Mouse (Mus musculus) midbrain, embryonic 10.5 days (tissue): ENCODE data around the gene Tas1r1. TPM values are rescaled to one million over a fixed set of nuclear protein-coding genes. Genes with fewer than 3 reads are reported as not detected.

Experiments used
- DNase-seq: peaks from one replicate; pipeline ENCODE4 v3.0.0-alpha.2; 2017; ENCODE audit warnings: low spot score
- H3K27ac ChIP-seq: fragments of 300-500 bp; sonication (generic); replicated peaks from 2 replicates; pipeline ENCODE4 v1.5.1; 2016; ENCODE audit warnings: mild to moderate bottlenecking
- H3K27me3 ChIP-seq: fragments of 300-500 bp; sonication (generic); 2 replicates; pipeline ENCODE4 v1.6.1; 2016; ENCODE audit warnings: low read depth, mild to moderate bottlenecking; ENCODE audit not compliant: poor library complexity, severe bottlenecking
- H3K36me3 ChIP-seq: fragments of 300-500 bp; sonication (generic); 2 replicates; pipeline ENCODE4 v1.6.1; 2016; ENCODE audit warnings: mild to moderate bottlenecking, moderate library complexity
- H3K4me1 ChIP-seq: fragments of 300-500 bp; sonication (generic); 2 replicates; pipeline ENCODE4 v1.6.1; 2016
- H3K4me3 ChIP-seq: fragments of 300-500 bp; sonication (generic); 2 replicates; pipeline ENCODE4 v1.5.1; 2016; ENCODE audit warnings: mild to moderate bottlenecking, moderate library complexity
- H3K9me3 ChIP-seq: fragments of 300-500 bp; sonication (generic); replicated peaks from 2 replicates; pipeline ENCODE4 v1.6.1; 2016; ENCODE audit warnings: mild to moderate bottlenecking
- WGBS: fragments of 180-500 bp; shearing (Covaris S2); methylation state at CpG from one replicate; pipeline ENCODE4 v1.1.7; 2016; 5-methylcytosine and 5-hydroxymethylcytosine counted together
- polyA plus RNA-seq: library from polyadenylated mRNA; unstranded; fragments of >200 nt; fragmentation: Nextera tagmentation; extraction: Ambion mirVana; gene quantifications from 2 replicates; pipeline ENCODE4 v1.2.1, GENCODE M21; 2016

Gene Tas1r1
- polyA plus RNA-seq, 1 experiment from 2014 or later = 0.75 TPM

DNA sequence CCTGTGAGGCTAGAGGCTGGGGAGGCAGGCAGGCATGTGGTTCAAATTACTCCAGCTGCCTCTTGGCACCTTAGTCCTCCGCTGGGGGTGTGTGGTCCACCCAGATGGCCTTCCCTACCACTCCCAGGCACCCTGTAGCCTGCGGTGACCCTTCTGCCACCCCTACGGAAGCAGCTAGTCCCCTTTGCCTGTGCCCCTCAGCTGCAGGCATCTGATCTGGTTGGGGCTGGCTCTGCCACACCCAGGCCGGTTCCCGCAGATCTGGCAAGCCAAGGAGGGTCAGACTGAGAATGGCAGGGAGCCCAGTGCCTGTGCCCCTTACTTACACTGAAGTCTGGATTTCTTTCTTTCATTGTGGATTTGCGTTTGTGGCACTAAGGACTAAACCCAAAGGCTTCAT, 35.3 kb upstream of the Tas1r1 start:
- Histone ChIP-seq H3K4me3 (no peak overlapping the region), H3K27ac (no peak overlapping the region), H3K36me3 (no peaks in the 10 kb centered on the region), H3K27me3 (no peaks in the 10 kb centered on the region), H3K9me3 (no peaks in the 10 kb centered on the region), H3K4me1 (peaks cover 39% of the 10 kb centered on the region)
- DNase-seq = no peak
- 85% methylated on average over 6 of the region's 6 CpGs for WGBS

DNA sequence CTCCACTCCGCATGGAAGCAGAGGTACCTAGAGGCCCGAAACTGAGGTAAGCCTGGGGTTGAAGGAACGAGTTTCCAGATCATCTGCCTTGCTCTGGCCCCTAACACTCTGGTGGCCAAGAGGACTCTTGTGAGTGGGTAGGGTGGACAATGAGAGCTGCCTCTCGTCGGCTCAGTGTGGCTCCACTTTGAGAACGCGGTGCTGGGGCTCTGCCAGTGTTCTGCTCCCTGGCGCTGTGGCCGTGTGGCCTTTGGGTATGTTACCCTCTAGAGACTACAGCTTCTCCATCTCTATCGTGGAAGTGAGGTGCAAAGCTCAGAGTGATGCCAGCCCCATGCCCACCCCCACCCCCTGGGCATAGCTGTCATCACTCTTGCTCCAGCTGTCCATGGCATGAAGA, 34.3 kb upstream of the Tas1r1 start:
- Histone ChIP-seq H3K27ac (peak overlapping the region; percentile 65), H3K4me1 (peaks cover 47% of the 10 kb centered on the region), H3K4me3 (no peak overlapping the region), H3K9me3 (no peaks in the 10 kb centered on the region), H3K27me3 (no peaks in the 10 kb centered on the region), H3K36me3 (no peaks in the 10 kb centered on the region)
- 73% methylated on average over 10 of the region's 10 CpGs for WGBS
- DNase-seq = no peak

DNA sequence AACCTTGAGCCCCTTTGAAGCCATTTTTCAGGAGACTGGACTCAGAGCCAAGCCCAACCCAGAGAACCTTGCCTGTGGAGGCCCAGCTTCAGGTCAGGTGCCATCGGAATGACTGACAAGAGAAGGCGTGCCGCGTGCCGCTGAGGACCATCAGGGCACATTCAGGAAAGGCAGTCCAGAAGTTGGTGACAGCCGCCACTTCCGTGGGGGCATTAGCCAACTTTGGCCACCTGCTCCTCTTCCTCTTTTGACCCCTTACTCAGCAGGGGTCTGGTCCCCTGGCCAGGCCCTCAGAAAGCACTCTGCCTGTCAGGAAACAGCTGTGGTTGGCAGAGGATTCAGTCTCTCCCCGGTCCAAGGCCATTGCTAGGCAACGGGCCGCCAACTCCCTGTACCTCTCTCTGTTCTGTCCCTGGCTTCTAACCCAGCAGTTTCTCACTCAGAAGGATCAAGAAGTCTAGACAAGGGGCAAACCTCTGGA, 33.8 kb upstream of the Tas1r1 start, which contains the start of gene Plekhg5:
Gene Plekhg5, plus strand, starts transcription at position 378 of the 481 bp plus-strand sequence.
- Histone ChIP-seq H3K27ac (peak within 1 kb of the TSS; percentile 65), H3K4me1 (peaks cover 48% of the 10 kb centered on the region)
- WGBS = 62% methylated on average over 10 of the region's 10 CpGs

DNA sequence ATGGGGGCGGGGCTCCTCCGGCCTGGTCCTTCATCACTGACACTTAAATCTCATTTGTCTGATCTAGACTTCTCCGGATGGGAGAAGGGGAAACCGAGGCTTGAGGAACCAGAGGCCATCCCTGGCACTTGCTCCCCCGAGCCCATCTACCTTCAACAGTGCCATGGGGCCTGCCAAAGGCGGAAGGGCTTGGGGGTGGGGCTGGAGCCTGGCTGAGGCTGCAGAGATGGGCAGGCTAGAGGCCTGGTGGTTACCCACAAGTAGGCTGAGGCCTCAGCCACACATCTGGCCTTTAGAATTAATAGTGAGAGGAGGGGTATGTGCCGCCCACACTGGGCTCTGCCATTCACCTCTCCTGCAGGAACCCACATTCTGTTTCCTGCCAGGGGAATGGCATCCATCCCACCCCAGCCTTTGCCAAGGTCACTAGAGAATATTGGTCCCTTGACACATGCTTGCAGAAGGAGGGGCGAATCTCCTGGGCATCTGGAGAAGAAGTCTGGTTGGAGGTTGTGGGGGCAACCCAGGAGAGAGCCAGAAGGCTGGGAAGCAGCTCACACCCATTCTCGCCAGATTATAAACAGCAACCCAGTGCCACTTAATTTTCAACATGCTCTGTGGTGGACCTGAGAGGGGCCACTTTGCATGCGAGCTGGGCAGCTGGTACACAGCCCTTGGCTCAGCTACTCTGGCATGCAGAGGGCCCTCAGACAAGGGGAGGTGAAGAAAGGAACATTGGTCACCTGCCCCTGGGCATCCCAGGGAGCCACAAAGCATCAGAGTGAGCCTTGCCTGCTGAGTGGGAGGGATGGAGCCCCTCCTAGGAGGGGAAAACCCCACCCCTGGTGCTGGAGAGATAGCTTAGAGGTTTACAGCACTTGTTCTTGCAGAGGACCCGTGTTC, 32.4 kb upstream of the Tas1r1 start:
- Histone ChIP-seq H3K9me3 (no peaks in the 10 kb centered on the region), H3K27me3 (no peaks in the 10 kb centered on the region), H3K4me3 (no peak overlapping the region), H3K27ac (0 out of 2 replicates have a peak overlapping the region, but pooled peaks have one; percentile 28), H3K4me1 (peaks cover 41% of the 10 kb centered on the region), H3K36me3 (no peaks in the 10 kb centered on the region)
- DNase-seq = no peak
- WGBS = 78% methylated on average over 11 of the region's 11 CpGs

More for the DNA sequence above, 33.8 kb upstream of the Tas1r1 start, which contains the start of gene Plekhg5:
- no peaks in the 10 kb centered on the region for H3K27me3 ChIP-seq
- H3K9me3 ChIP-seq = no peaks in the 10 kb centered on the region
- DNase-seq = peak; percentile 45
- no peaks in the 10 kb centered on the region for H3K36me3 ChIP-seq
- H3K4me3 ChIP-seq = no peak within 1 kb of the TSS

- 88% methylated on average over 3 of the region's 3 CpGs for WGBS
- Histone ChIP-seq H3K27me3 (no peaks in the 10 kb centered on the region), H3K27ac (no peak overlapping the region), H3K4me1 (peaks cover 37% of the 10 kb centered on the region), H3K9me3 (no peaks in the 10 kb centered on the region), H3K36me3 (0 out of 2 replicates have a peak, but pooled peaks cover 4% of the 10 kb centered on the region), H3K4me3 (no peak overlapping the region)
- DNase-seq = no peak
These were observed 30.9 kb upstream of the Tas1r1 start for GRCm38 (mm10) chr4:152069245-152069644.

DNA sequence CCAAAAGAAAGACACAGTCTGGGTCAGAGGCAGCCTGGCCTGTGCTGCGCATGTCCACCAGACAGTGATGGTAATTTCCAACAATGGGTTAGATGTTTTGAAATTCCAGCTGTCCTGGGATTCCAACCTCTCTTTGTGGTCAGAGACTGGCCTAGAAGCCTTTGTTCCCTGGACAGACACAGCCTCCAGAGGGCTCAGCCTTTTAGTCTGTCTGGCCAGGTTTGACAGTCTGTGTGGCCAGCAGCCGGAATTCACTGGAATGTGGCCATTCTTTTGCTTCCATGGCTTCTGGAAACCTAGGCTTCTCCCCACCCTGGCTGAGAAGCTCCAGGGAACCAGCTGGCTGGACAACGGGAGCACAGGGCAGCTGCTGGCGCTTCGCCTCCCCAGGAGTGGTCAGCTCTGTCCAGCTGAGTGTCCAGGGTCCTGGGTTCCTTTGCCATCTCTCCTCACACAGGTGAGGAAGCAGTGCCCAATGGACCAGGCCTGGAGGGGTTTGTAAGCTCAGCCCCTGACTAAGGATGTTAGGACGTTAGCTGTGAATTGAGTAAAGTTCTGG, 29.9 kb upstream of the Tas1r1 start:
- DNase-seq = no peak
- peak overlapping the region; percentile 58; the same call in 1 of the 2 replicates for H3K27ac ChIP-seq
- 74% methylated on average over 6 of the region's 6 CpGs for WGBS
- H3K9me3 ChIP-seq = no peaks in the 10 kb centered on the region
- H3K36me3 ChIP-seq = 0 out of 2 replicates have a peak, but pooled peaks cover 4% of the 10 kb centered on the region
- H3K4me1 ChIP-seq = peaks cover 34% of the 10 kb centered on the region
- H3K4me3 ChIP-seq = no peak overlapping the region
- H3K27me3 ChIP-seq = no peaks in the 10 kb centered on the region

DNA sequence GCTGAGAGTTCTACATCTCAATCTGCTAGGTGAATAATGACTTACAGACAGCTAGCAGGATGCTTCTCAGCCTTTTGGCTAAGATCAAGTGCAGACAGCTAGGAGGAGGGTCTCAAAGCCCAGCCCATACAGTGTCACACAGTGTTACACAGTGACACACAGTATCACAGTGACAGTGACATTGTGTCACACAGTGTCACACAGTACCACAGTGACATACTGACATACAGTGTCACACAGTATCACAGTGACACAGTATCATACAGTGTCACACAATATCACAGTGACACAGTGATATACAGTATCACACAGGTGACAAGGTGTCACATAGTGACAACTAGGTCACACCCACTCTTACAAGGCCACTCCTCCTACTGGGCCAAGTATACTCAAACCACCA, 28.9 kb upstream of the Tas1r1 start:
- Histone ChIP-seq H3K9me3 (no peaks in the 10 kb centered on the region), H3K27me3 (no peaks in the 10 kb centered on the region), H3K4me1 (peaks cover 28% of the 10 kb centered on the region), H3K36me3 (peaks cover 4% of the 10 kb centered on the region; the same call in 1 of the 2 replicates), H3K27ac (peak overlapping the region; percentile 58; the same call in 1 of the 2 replicates), H3K4me3 (no peak overlapping the region)
- no peak for DNase-seq

GRCm38 (mm10) chr4:152062390-152063110, 24.2 kb upstream of the Tas1r1 start:
- no peak overlapping the region for H3K4me3 ChIP-seq
- WGBS = 75% methylated on average over 9 of the region's 9 CpGs
- DNase-seq = no peak
- peaks cover 44% of the 10 kb centered on the region for H3K36me3 ChIP-seq
- H3K27ac ChIP-seq = no peak overlapping the region
- no peaks in the 10 kb centered on the region for H3K9me3 ChIP-seq
- no peaks in the 10 kb centered on the region for H3K27me3 ChIP-seq
- 0 out of 2 replicates have a peak, but pooled peaks cover under 1% of the 10 kb centered on the region for H3K4me1 ChIP-seq

- Histone ChIP-seq H3K9me3 (no peaks in the 10 kb centered on the region), H3K4me3 (no peak overlapping the region), H3K27ac (no peak overlapping the region), H3K4me1 (peaks cover 16% of the 10 kb centered on the region), H3K36me3 (peaks cover 87% of the 10 kb centered on the region), H3K27me3 (no peaks in the 10 kb centered on the region)
- WGBS = 90% methylated on average over 6 of the region's 6 CpGs
- DNase-seq = no peak
These were observed 6.2 kb upstream of the Tas1r1 start for GRCm38 (mm10) chr4:152044609-152045008.

DNA sequence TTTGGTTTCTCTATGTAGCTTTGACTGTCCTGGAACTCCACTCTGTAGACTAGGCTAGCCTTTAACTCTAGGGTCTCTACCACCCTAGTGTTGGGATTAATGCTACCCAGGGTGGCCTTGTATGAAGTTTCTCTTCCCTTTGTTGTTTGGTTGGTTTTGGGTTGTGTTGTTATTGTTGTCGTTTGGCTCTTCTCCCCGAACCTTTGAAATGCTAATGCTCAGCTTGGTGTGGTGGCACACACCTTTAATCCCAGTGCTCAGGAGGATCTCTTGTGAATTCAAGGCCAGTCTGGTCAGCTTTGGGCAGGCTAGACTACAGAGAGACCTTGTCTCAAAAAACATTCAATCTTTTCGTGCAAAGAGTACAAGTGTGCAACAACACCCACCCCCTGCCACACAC, 4.8 kb upstream of the Tas1r1 start:
- H3K4me1 ChIP-seq = peaks cover 28% of the 10 kb centered on the region
- H3K36me3 ChIP-seq = peaks cover 74% of the 10 kb centered on the region
- H3K9me3 ChIP-seq = no peaks in the 10 kb centered on the region
- no peak for DNase-seq
- WGBS = 88% methylated on average over 3 of the region's 3 CpGs
- no peak overlapping the region for H3K27ac ChIP-seq
- H3K4me3 ChIP-seq = no peak overlapping the region
- no peaks in the 10 kb centered on the region for H3K27me3 ChIP-seq

- Histone ChIP-seq H3K27me3 (no peaks in the 10 kb centered on the region), H3K4me3 (no peak overlapping the region), H3K27ac (no peak overlapping the region), H3K36me3 (peaks cover 63% of the 10 kb centered on the region), H3K4me1 (peaks cover 30% of the 10 kb centered on the region), H3K9me3 (no peaks in the 10 kb centered on the region)
- WGBS = 96% methylated on average over 22 of the region's 22 CpGs
- DNase-seq = no peak
These were observed 3.7 kb upstream of the Tas1r1 start for GRCm38 (mm10) chr4:152041924-152042641.

GRCm38 (mm10) chr4:152039831-152040310, 1.5 kb upstream of the Tas1r1 start:
- Histone ChIP-seq H3K4me3 (peak overlapping the region; percentile 100), H3K9me3 (no peaks in the 10 kb centered on the region), H3K36me3 (peaks cover 41% of the 10 kb centered on the region), H3K27ac (peak overlapping the region; percentile 87), H3K4me1 (peaks cover 30% of the 10 kb centered on the region), H3K27me3 (no peaks in the 10 kb centered on the region)
- 4% methylated on average over 25 of the region's 25 CpGs for WGBS
- DNase-seq = no peak
